Mouse (Mus musculus) MEL (cell line): Measurements from ENCODE around the gene Ppm1f. TPM values are rescaled to one million over a fixed set of nuclear protein-coding genes. Genes with fewer than 3 reads are reported as not detected.
A peak's percentile ranks its signal among the peaks of the same experiment; 100 is the strongest.

Experiments
- DNase-seq: peaks from one replicate; pipeline ENCODE4 v3.0.0; 2011; ENCODE audit warnings: low read depth, low spot score
- H3K27ac ChIP-seq: 2 replicates; pipeline ENCODE4 v1.5.1; 2012; ENCODE audit warnings: low read depth, mild to moderate bottlenecking, control low read depth, low read length, moderate library complexity; ENCODE audit not compliant: control insufficient read depth
- H3K27me3 ChIP-seq, 2 experiments: fragments of 150-350 bp in 1 of 2; sonication (generic) in 1 of 2; 2 replicates each; pipeline ENCODE4 v1.6.1; 2012; ENCODE audit warnings: low read length in 2 of 2, mild to moderate bottlenecking in 2 of 2, improper control_type of control experiment in 1 of 2, moderate library complexity in 1 of 2; ENCODE audit not compliant: insufficient read depth in 2 of 2, control insufficient read depth in 1 of 2
- H3K36me3 ChIP-seq, 2 experiments: 2 replicates each; pipeline ENCODE4 v1.6.1; 2012 to 2014; ENCODE audit warnings: low read length in 2 of 2, improper control_type of control experiment in 1 of 2, inconsistent platforms in 1 of 2, mild to moderate bottlenecking in 1 of 2; ENCODE audit not compliant: insufficient read depth in 2 of 2, control insufficient read depth in 1 of 2
- H3K4me1 ChIP-seq, 2 experiments: fragments of 150-350 bp in 1 of 2; sonication (generic) in 1 of 2; 2 replicates each; pipeline ENCODE4 v1.6.1; 2012; ENCODE audit warnings: low read length in 2 of 2, improper control_type of control experiment in 1 of 2, mild to moderate bottlenecking in 1 of 2; ENCODE audit not compliant: insufficient read depth in 2 of 2, control insufficient read depth in 1 of 2
- H3K4me3 ChIP-seq, 2 experiments: fragments of 150-350 bp in 1 of 2; sonication (generic) in 1 of 2; 2 replicates each; pipeline ENCODE4 v1.5.1; 2012; ENCODE audit warnings: low read depth in 2 of 2, low read length in 2 of 2, mild to moderate bottlenecking in 2 of 2, moderate library complexity in 2 of 2, control low read depth in 1 of 2, improper control_type of control experiment in 1 of 2; ENCODE audit not compliant: control insufficient read depth in 1 of 2, insufficient read depth in 1 of 2
- H3K79me2 ChIP-seq: 2 replicates; pipeline ENCODE4 v1.6.1; 2012; ENCODE audit warnings: mild to moderate bottlenecking, low read length, moderate library complexity; ENCODE audit not compliant: control insufficient read depth, poor library complexity, insufficient read depth
- H3K9ac ChIP-seq: 2 replicates; pipeline ENCODE4 v1.6.1; 2012; ENCODE audit warnings: low read depth, mild to moderate bottlenecking, control low read depth, low read length, moderate library complexity; ENCODE audit not compliant: control insufficient read depth, poor library complexity, severe bottlenecking
- H3K9me3 ChIP-seq: fragments of 150-350 bp; sonication (generic); replicated peaks from 2 replicates; pipeline ENCODE4 v1.6.1; 2012; ENCODE audit warnings: mild to moderate bottlenecking, low read length, improper control_type of control experiment, moderate library complexity; ENCODE audit not compliant: insufficient read depth
- BHLHE40 ChIP-seq: IDR thresholded peaks from 2 replicates; pipeline ENCODE4 v1.6.1; 2012; ENCODE audit warnings: low read depth, mild to moderate bottlenecking, inconsistent platforms, low read length, improper control_type of control experiment, borderline replicate concordance
- CHD1 ChIP-seq: IDR thresholded peaks from 2 replicates; pipeline ENCODE4 v1.6.1; 2012; ENCODE audit warnings: low read depth, mild to moderate bottlenecking, inconsistent platforms, low read length, improper control_type of control experiment
- CHD2 ChIP-seq: IDR thresholded peaks from 2 replicates; pipeline ENCODE4 v1.6.1; 2011; ENCODE audit warnings: low read length, improper control_type of control experiment
- CTCF ChIP-seq, 3 experiments: IDR thresholded peaks in 2 of 3; conservative IDR thresholded peaks in 1 of 3; 2 replicates each; pipeline ENCODE4 v1.5.1; 2011 to 2012; ENCODE audit warnings: low read length in 3 of 3, low read depth in 2 of 3, mild to moderate bottlenecking in 2 of 3, improper control_type of control experiment in 1 of 3, inconsistent platforms in 1 of 3, mixed read lengths in 1 of 3, moderate library complexity in 1 of 3; ENCODE audit not compliant: control insufficient read depth in 1 of 3, insufficient read depth in 1 of 3, poor library complexity in 1 of 3, severe bottlenecking in 1 of 3
- E2F4 ChIP-seq: IDR thresholded peaks from 2 replicates; pipeline ENCODE4 v1.6.1; 2011; ENCODE audit warnings: low read depth, low read length, improper control_type of control experiment, borderline replicate concordance
- ELF1 ChIP-seq: IDR thresholded peaks from 2 replicates; pipeline ENCODE4 v1.6.1; 2014; ENCODE audit warnings: low read depth, mild to moderate bottlenecking, inconsistent platforms, low read length, improper control_type of control experiment, moderate library complexity
- EP300 ChIP-seq, 2 experiments: IDR thresholded peaks; 2 replicates each; pipeline ENCODE4 v1.6.1; 2011; ENCODE audit warnings: improper control_type of control experiment in 2 of 2, low read length in 2 of 2, low read depth in 1 of 2, mild to moderate bottlenecking in 1 of 2
- ETS1 ChIP-seq: IDR thresholded peaks from 2 replicates; pipeline ENCODE4 v1.6.1; 2012; ENCODE audit warnings: low read depth, mild to moderate bottlenecking, inconsistent platforms, low read length, improper control_type of control experiment, moderate library complexity
- GABPA ChIP-seq: IDR thresholded peaks from 2 replicates; pipeline ENCODE4 v1.6.1; 2012; ENCODE audit warnings: low read depth, mild to moderate bottlenecking, inconsistent platforms, low read length, improper control_type of control experiment, moderate library complexity
- GATA1 ChIP-seq: IDR thresholded peaks from 2 replicates; pipeline ENCODE4 v1.6.1; 2011; ENCODE audit warnings: low read depth, low read length, improper control_type of control experiment
- HCFC1 ChIP-seq: IDR thresholded peaks from 2 replicates; pipeline ENCODE4 v1.6.1; 2012; ENCODE audit warnings: low read depth, mild to moderate bottlenecking, inconsistent platforms, low read length, improper control_type of control experiment, moderate library complexity
- JUND ChIP-seq: IDR thresholded peaks from 2 replicates; pipeline ENCODE4 v1.6.1; 2011; ENCODE audit warnings: low read depth, mild to moderate bottlenecking, improper control_type of control experiment, low read length
- KAT2A ChIP-seq: conservative IDR thresholded peaks from 2 replicates; pipeline ENCODE4 v1.6.1; 2012; ENCODE audit warnings: low read depth, low read length, improper control_type of control experiment, inconsistent platforms
- MAFK ChIP-seq: IDR thresholded peaks from 2 replicates; pipeline ENCODE4 v1.6.1; 2011; ENCODE audit warnings: low read depth, mild to moderate bottlenecking, low read length, improper control_type of control experiment, borderline replicate concordance
- MAX ChIP-seq: IDR thresholded peaks from 2 replicates; pipeline ENCODE4 v1.6.1; 2011; ENCODE audit warnings: low read length, improper control_type of control experiment
- MAZ ChIP-seq: IDR thresholded peaks from 2 replicates; pipeline ENCODE4 v1.6.1; 2012; ENCODE audit warnings: low read depth, mild to moderate bottlenecking, inconsistent platforms, low read length, improper control_type of control experiment
- MEF2A ChIP-seq: IDR thresholded peaks from 2 replicates; pipeline ENCODE4 v1.6.1; 2014; ENCODE audit warnings: low read depth, mild to moderate bottlenecking, inconsistent platforms, low read length, improper control_type of control experiment; ENCODE audit not compliant: poor library complexity, insufficient replicate concordance, severe bottlenecking; ENCODE audit errors: extremely low read depth
- MXI1 ChIP-seq: IDR thresholded peaks from 2 replicates; pipeline ENCODE4 v1.6.1; 2011; ENCODE audit warnings: mild to moderate bottlenecking, low read depth, low read length, improper control_type of control experiment
- MYB ChIP-seq: IDR thresholded peaks from 2 replicates; pipeline ENCODE4 v1.6.1; 2011; ENCODE audit warnings: mild to moderate bottlenecking, low read depth, low read length, improper control_type of control experiment
- MYC ChIP-seq: IDR thresholded peaks from 2 replicates; pipeline ENCODE4 v1.6.1; 2011; ENCODE audit warnings: low read depth, mild to moderate bottlenecking, low read length, improper control_type of control experiment, moderate library complexity
- NELFE ChIP-seq: IDR thresholded peaks from 2 replicates; pipeline ENCODE4 v1.6.1; 2011; ENCODE audit warnings: low read depth, low read length, improper control_type of control experiment
- NRF1 ChIP-seq: IDR thresholded peaks from 2 replicates; pipeline ENCODE4 v1.6.1; 2014; ENCODE audit warnings: low read depth, mild to moderate bottlenecking, inconsistent platforms, low read length, improper control_type of control experiment, moderate library complexity; ENCODE audit not compliant: poor library complexity, insufficient read depth, severe bottlenecking
- POLR2A ChIP-seq, 2 experiments: IDR thresholded peaks; 2 replicates each; pipeline ENCODE4 v1.6.1; 2011 to 2012; ENCODE audit warnings: low read length in 2 of 2, mild to moderate bottlenecking in 2 of 2, control low read depth in 1 of 2, improper control_type of control experiment in 1 of 2, low read depth in 1 of 2, moderate library complexity in 1 of 2; ENCODE audit not compliant: control insufficient read depth in 1 of 2, insufficient read depth in 1 of 2, poor library complexity in 1 of 2
- POLR2AphosphoS2 ChIP-seq: IDR thresholded peaks from 2 replicates; pipeline ENCODE4 v1.6.1; 2011; ENCODE audit warnings: low read length, improper control_type of control experiment
- POLR2AphosphoS5 ChIP-seq: IDR thresholded peaks from 2 replicates; pipeline ENCODE4 v1.6.1; 2012; ENCODE audit warnings: low read depth, borderline replicate concordance, mild to moderate bottlenecking, inconsistent platforms, low read length, moderate library complexity, mixed read lengths
- RCOR1 ChIP-seq: IDR thresholded peaks from 2 replicates; pipeline ENCODE4 v1.6.1; 2012; ENCODE audit warnings: low read depth, mild to moderate bottlenecking, inconsistent platforms, low read length, improper control_type of control experiment
- SIN3A ChIP-seq: IDR thresholded peaks from 2 replicates; pipeline ENCODE4 v1.6.1; 2012; ENCODE audit warnings: low read length, improper control_type of control experiment, inconsistent platforms
- SMC3 ChIP-seq: IDR thresholded peaks from 2 replicates; pipeline ENCODE4 v1.6.1; 2011; ENCODE audit warnings: low read depth, low read length, improper control_type of control experiment
- TBP ChIP-seq: IDR thresholded peaks from 2 replicates; pipeline ENCODE4 v1.8.0; 2011; ENCODE audit warnings: low read depth, low read length, improper control_type of control experiment
- TCF12 ChIP-seq: IDR thresholded peaks from 2 replicates; pipeline ENCODE4 v1.6.1; 2014; ENCODE audit warnings: low read depth, mild to moderate bottlenecking, inconsistent platforms, low read length, improper control_type of control experiment, moderate library complexity
- USF1 ChIP-seq: IDR thresholded peaks from 2 replicates; pipeline ENCODE4 v1.6.1; 2014; ENCODE audit warnings: low read depth, mild to moderate bottlenecking, inconsistent platforms, low read length, improper control_type of control experiment, moderate library complexity
- USF2 ChIP-seq, 2 experiments: IDR thresholded peaks; 2 replicates each; pipeline ENCODE4 v1.6.1; 2011 to 2012; ENCODE audit warnings: improper control_type of control experiment in 2 of 2, low read length in 2 of 2, borderline replicate concordance in 1 of 2, inconsistent platforms in 1 of 2, low read depth in 1 of 2, mild to moderate bottlenecking in 1 of 2; ENCODE audit not compliant: insufficient read depth in 1 of 2
- ZC3H11A ChIP-seq: IDR thresholded peaks from 2 replicates; pipeline ENCODE4 v1.6.1; 2012; ENCODE audit warnings: low read depth, mild to moderate bottlenecking, inconsistent platforms, low read length, improper control_type of control experiment
- ZKSCAN1 ChIP-seq: IDR thresholded peaks from 2 replicates; pipeline ENCODE4 v1.6.1; 2012; ENCODE audit warnings: low read depth, mild to moderate bottlenecking, inconsistent platforms, low read length, improper control_type of control experiment, moderate library complexity
- ZMIZ1 ChIP-seq: IDR thresholded peaks from 2 replicates; pipeline ENCODE4 v1.6.1; 2012; ENCODE audit warnings: low read depth, mild to moderate bottlenecking, inconsistent platforms, low read length, improper control_type of control experiment, moderate library complexity
- ZNF384 ChIP-seq: IDR thresholded peaks from 2 replicates; pipeline ENCODE4 v1.6.1; 2012; ENCODE audit warnings: low read depth, mild to moderate bottlenecking, inconsistent platforms, low read length, improper control_type of control experiment
- polyA plus RNA-seq, 2 experiments: library from polyadenylated mRNA; stranded (reverse) in 1 of 2; unstranded in 1 of 2; fragments of >175 nt in 1 of 2; fragments of >200 nt in 1 of 2; gene quantifications; 2 replicates each; pipeline versions ENCODE4 v1.2.1 to v1.2.4; 2012; ENCODE audit warnings: low replicate concordance in 2 of 2, low read depth in 1 of 2; ENCODE audit not compliant: insufficient read length in 2 of 2, insufficient read depth in 1 of 2, missing spikeins in 1 of 2
- total RNA-seq: library from RNA; depleted of rRNA; stranded (reverse); fragments of 300-350 nt; gene quantifications from 2 replicates; pipeline ENCODE4 v1.2.3, GENCODE M21; 2012; rRNA removed

Ppm1f gene
- total RNA-seq (28.6 and 30.6 TPM in 2 replicates), polyA plus RNA-seq (10 to 100 TPM in 1 of 2 experiments, not detected in 1; 28.3 TPM)

GRCm38 (mm10) chr16:16896382-16897055 lies at the start of gene Ppm1f:
Gene Ppm1f (plus strand): TSS chr16:16896469.
- Histone ChIP-seq H3K4me1 (peaks cover 0 to 7% of the 10 kb centered on the region in 2 experiments; a peak in 2 of 4 replicates), H3K27ac (0 out of 2 replicates have a peak within 1 kb of the TSS, but pooled peaks have one; percentile 12), H3K9ac (peak within 1 kb of the TSS; percentile 72), H3K27me3 (no peaks in the 10 kb centered on the region), H3K4me3 (peak within 1 kb of the TSS; percentile 74 to 83), H3K9me3 (no peaks in the 10 kb centered on the region), H3K36me3 (peaks cover 0 to 5% of the 10 kb centered on the region in 2 experiments; a peak in 3 of 4 replicates), H3K79me2 (peaks cover 6% of the 10 kb centered on the region)
- DNase-seq, result peak; percentile 96
- no peak for TF ChIP-seq ETS1
- TF ChIP-seq TBP, result 0 out of 2 replicates have a peak, but pooled peaks have one; percentile 13
- no peak for TF ChIP-seq JUND
- TF ChIP-seq POLR2AphosphoS5, result no peak
- no peak for TF ChIP-seq GATA1
- no peak for TF ChIP-seq TCF12
- TF ChIP-seq MAX, result peak; percentile 6
- no peak for TF ChIP-seq BHLHE40
- TF ChIP-seq POLR2AphosphoS2, result peak; percentile 88
- no peak for TF ChIP-seq USF1
- TF ChIP-seq CTCF (IDR thresholded peaks at IDR 0.05 in 2 of 3, conservative IDR thresholded peaks at IDR 0.05 in 1 of 3; ENCODE audit: control insufficient read depth in 1 of 3, insufficient read depth in 1 of 3, low read depth in 2 of 3, low read length in 3 of 3, poor library complexity in 1 of 3, severe bottlenecking in 1 of 3), result peak; percentile 79 to 91 (median 91)
- no peak for TF ChIP-seq CHD1
- no peak for TF ChIP-seq KAT2A
- peak; percentile 83 for TF ChIP-seq NELFE
- TF ChIP-seq USF2 (IDR thresholded peaks at IDR 0.05; ENCODE audit: borderline replicate concordance in 1 of 2, insufficient read depth in 1 of 2, low read depth in 1 of 2, low read length in 2 of 2), result no peak
- no peak for TF ChIP-seq ZC3H11A
- TF ChIP-seq ZMIZ1, result peak; percentile 73; the same call in 1 of the 2 replicates
- no peak for TF ChIP-seq MYB
- peak; percentile 83 for TF ChIP-seq SMC3
- TF ChIP-seq E2F4, result no peak
- no peak for TF ChIP-seq MYC
- peak; percentile 77 to 89 for TF ChIP-seq POLR2A (IDR thresholded peaks at IDR 0.05; ENCODE audit: control insufficient read depth in 1 of 2, insufficient read depth in 1 of 2, low read depth in 1 of 2, low read length in 2 of 2, poor library complexity in 1 of 2)
- no peak for TF ChIP-seq MEF2A
- no peak for TF ChIP-seq GABPA
- no peak; the same call in 1 of the 2 replicates for TF ChIP-seq MAZ
- peak; percentile 73 for TF ChIP-seq SIN3A
- TF ChIP-seq MAFK, result no peak
- peak; percentile 94 for TF ChIP-seq NRF1
- no peak for TF ChIP-seq RCOR1
- TF ChIP-seq EP300 (IDR thresholded peaks at IDR 0.05; ENCODE audit: low read depth in 1 of 2, low read length in 2 of 2), result no peak
- no peak for TF ChIP-seq CHD2
- peak; percentile 74 for TF ChIP-seq ELF1
- no peak for TF ChIP-seq ZNF384
- TF ChIP-seq HCFC1, result peak; percentile 71
- TF ChIP-seq ZKSCAN1, result no peak
- peak; percentile 89 for TF ChIP-seq MXI1
